Mouse (Mus musculus) hindbrain, embryonic 10.5 days (tissue): ENCODE results near the gene Fam166a. TPM values are rescaled to one million over a fixed set of nuclear protein-coding genes. Genes with fewer than 3 reads are reported as not detected.

Source experiments
- DNase-seq: peaks from one replicate; pipeline ENCODE4 v3.0.0-alpha.2; 2017; ENCODE audit warnings: low spot score
- H3K27ac ChIP-seq: fragments of 300-500 bp; sonication (generic); 2 replicates; pipeline ENCODE4 v1.5.1; 2016; ENCODE audit warnings: mild to moderate bottlenecking, moderate library complexity
- H3K27me3 ChIP-seq: fragments of 300-500 bp; sonication (generic); 2 replicates; pipeline ENCODE4 v1.6.1; 2016; ENCODE audit warnings: mild to moderate bottlenecking; ENCODE audit not compliant: poor library complexity, insufficient read depth, severe bottlenecking
- H3K36me3 ChIP-seq: fragments of 300-500 bp; sonication (generic); 2 replicates; pipeline ENCODE4 v1.6.1; 2016; ENCODE audit warnings: mild to moderate bottlenecking, moderate library complexity
- H3K4me1 ChIP-seq: fragments of 300-500 bp; sonication (generic); replicated peaks from 2 replicates; pipeline ENCODE4 v1.6.1; 2016; ENCODE audit warnings: mild to moderate bottlenecking
- H3K4me3 ChIP-seq: fragments of 300-500 bp; sonication (generic); 2 replicates; pipeline ENCODE4 v1.5.1; 2016; ENCODE audit warnings: mild to moderate bottlenecking, moderate library complexity
- H3K9me3 ChIP-seq: fragments of 300-500 bp; sonication (generic); 2 replicates; pipeline ENCODE4 v1.6.1; 2016; ENCODE audit warnings: mild to moderate bottlenecking, moderate library complexity
- WGBS: fragments of 180-500 bp; shearing (Covaris S2); methylation state at CpG from one replicate; pipeline ENCODE4 v1.1.7; 2016; 5-methylcytosine and 5-hydroxymethylcytosine counted together
- polyA plus RNA-seq: library from polyadenylated mRNA; unstranded; fragments of >200 nt; fragmentation: Nextera tagmentation; extraction: Ambion mirVana; gene quantifications from 2 replicates; pipeline ENCODE4 v1.2.1, GENCODE M21; 2016

Fam166a gene
- polyA plus RNA-seq, 1 experiment from 2014 or later = not detected

GRCm38 (mm10) chr2:25178285-25178972 lies 40.1 kb upstream of the Fam166a start:
- Histone ChIP-seq H3K27ac (peak overlapping the region; percentile 98), H3K36me3 (peaks cover 8% of the 10 kb centered on the region), H3K4me1 (peaks cover 81% of the 10 kb centered on the region), H3K9me3 (no peaks in the 10 kb centered on the region), H3K4me3 (peak overlapping the region; percentile 45), H3K27me3 (peaks cover 21% of the 10 kb centered on the region; the same call in 1 of the 2 replicates)
- 24% methylated on average over 10 of the region's 10 CpGs for WGBS
- peak; percentile 38 for DNase-seq

DNA sequence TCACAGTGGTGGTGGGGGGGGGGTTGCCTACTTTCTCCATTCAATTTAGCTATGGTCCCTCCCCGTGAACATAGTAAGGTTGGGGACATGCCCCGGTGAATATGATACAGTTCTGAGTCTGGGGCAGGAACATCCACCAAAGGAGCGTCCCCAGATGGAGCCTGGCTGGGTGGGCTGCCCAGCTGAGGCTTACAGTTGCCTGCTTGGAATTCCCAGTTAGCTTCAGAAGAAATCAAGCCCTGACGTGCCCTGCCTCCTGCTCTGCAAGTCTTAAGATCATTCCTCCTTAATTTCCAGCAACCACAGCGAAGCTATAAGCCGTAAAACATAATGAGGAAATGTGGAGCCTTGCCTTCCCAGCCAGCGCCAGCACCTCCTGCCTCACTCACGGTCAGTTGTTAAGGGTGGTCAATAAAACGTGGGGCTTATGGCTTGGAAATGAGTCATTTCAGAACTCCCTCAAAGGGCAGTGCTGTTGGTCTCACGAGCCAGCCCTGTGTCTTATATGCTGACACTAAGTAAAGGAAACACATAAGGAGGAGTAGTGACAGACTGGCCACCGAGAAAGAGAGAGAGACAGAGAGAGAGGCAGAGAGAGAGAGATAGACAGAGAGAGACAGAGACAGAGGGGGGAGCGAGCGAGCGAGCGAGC lies 38.9 kb upstream of the Fam166a start:
- peak overlapping the region; percentile 85 for H3K4me3 ChIP-seq
- WGBS = 41% methylated on average over 15 of the region's 15 CpGs
- DNase-seq = no peak
- H3K36me3 ChIP-seq = peaks cover 21% of the 10 kb centered on the region
- peak overlapping the region; percentile 98 for H3K27ac ChIP-seq
- peaks cover 84% of the 10 kb centered on the region for H3K4me1 ChIP-seq
- no peaks in the 10 kb centered on the region for H3K9me3 ChIP-seq
- H3K27me3 ChIP-seq = peaks cover 18% of the 10 kb centered on the region

- Histone ChIP-seq H3K4me1 (peaks cover 84% of the 10 kb centered on the region), H3K27ac (peak within 1 kb of the TSS; percentile 98), H3K36me3 (peaks cover 24% of the 10 kb centered on the region), H3K9me3 (no peaks in the 10 kb centered on the region), H3K4me3 (peak within 1 kb of the TSS; percentile 85), H3K27me3 (peaks cover 20% of the 10 kb centered on the region)
- peak; percentile 97 for DNase-seq
- under 1% methylated on average over 35 of the region's 35 CpGs for WGBS
These were observed 38.1 kb upstream of the Fam166a start, which contains the start of gene Nrarp for GRCm38 (mm10) chr2:25180478-25180903. TSS of gene Nrarp (plus strand) at chr2:25180758.

DNA sequence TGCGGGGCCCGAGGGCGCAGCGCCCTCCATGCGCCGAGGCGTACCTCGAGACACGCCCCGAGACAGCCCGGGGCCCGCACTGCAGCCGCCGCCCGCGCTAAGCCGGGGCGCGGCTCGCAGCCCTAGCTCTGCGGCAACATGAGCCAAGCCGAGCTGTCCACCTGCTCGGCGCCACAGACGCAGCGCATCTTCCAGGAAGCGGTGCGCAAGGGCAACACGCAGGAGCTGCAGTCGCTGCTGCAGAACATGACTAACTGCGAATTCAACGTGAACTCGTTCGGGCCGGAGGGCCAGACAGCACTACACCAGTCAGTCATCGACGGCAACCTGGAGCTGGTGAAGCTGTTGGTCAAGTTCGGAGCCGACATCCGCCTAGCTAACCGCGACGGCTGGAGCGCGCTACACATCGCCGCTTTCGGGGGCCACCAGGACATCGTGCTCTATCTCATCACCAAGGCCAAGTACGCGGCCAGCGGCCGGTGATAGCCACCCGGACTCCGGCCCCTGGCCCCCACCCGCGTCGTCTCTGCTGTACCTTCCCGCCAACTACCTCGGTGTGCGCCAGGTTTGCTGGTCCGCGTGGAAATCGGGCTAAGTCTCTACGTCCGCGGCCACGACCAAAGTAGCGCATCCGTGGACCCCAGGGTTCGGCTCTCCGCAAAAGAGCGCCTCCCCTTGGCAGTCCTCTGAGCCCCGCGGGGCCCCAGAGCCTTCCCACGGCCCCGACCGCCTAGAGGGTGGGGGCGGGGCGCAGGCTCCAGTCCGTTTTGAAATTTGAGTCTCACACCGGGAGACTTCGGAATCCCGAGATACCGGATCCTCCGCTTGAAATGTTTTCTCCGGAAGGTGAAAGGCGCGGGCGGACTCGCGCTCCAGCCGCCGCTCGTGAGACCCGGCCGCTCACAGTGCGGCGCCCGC lies 37.3 kb upstream of the Fam166a start:
- Histone ChIP-seq H3K4me3 (peak overlapping the region; percentile 85), H3K36me3 (peaks cover 24% of the 10 kb centered on the region), H3K27ac (peak overlapping the region; percentile 98), H3K4me1 (peaks cover 84% of the 10 kb centered on the region), H3K27me3 (peaks cover 20% of the 10 kb centered on the region), H3K9me3 (no peaks in the 10 kb centered on the region)
- DNase-seq = peak; percentile 75
- WGBS = under 1% methylated on average over 100 of the region's 100 CpGs

- Histone ChIP-seq H3K36me3 (peaks cover 24% of the 10 kb centered on the region), H3K4me3 (peak overlapping the region; percentile 85), H3K27ac (peak overlapping the region; percentile 98), H3K27me3 (peaks cover 17% of the 10 kb centered on the region), H3K4me1 (peaks cover 84% of the 10 kb centered on the region), H3K9me3 (no peaks in the 10 kb centered on the region)
- DNase-seq = no peak
- WGBS = under 1% methylated on average over 17 of the region's 17 CpGs
These were observed 36.6 kb upstream of the Fam166a start for GRCm38 (mm10) chr2:25181891-25182397.

DNA sequence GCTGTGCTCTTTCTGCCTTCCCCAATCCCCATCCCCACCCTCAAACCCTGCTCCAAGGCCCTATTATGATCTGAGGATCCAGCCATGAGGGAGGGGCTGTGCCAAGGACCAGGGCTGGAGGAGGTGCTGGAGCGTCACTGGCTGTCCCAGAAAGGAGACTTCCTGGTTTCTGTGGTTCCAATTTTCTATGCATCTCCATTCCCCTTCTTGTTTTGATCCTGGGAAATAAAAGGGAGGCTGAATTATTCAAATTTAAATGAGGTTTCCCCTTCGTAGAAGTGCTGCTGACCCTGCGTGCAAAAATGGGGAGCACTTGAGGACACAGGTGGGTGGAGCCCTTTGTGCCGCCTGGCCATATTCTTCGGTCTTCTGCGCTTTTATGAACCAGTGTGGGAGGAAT lies 35.9 kb upstream of the Fam166a start:
- DNase-seq = no peak
- Histone ChIP-seq H3K27me3 (peaks cover 17% of the 10 kb centered on the region), H3K27ac (peak overlapping the region; percentile 98), H3K4me1 (peaks cover 80% of the 10 kb centered on the region), H3K36me3 (peaks cover 24% of the 10 kb centered on the region), H3K4me3 (peak overlapping the region; percentile 85), H3K9me3 (no peaks in the 10 kb centered on the region)
- WGBS = 12% methylated on average over 6 of the region's 6 CpGs

DNA sequence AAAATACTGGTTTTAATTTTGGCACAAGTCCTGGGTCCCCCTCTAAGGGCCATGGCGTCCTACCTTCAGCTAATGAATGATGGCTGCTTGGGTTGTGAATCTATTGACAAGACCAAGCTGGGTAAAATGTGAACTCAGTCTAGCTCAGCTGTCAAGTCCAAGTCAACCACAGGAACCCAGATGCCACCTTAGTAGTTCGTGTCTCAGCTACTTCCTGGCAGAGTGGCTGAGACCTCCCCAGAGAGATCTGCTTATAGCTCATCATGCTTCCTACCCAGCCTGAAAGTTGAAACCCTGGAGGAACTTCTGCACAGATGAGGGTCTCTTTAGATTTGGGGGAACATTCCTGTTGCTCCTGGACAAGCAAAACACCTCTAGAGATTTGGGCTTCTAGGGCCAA lies 35.2 kb upstream of the Fam166a start:
- H3K4me1 ChIP-seq = peaks cover 73% of the 10 kb centered on the region
- no peaks in the 10 kb centered on the region for H3K9me3 ChIP-seq
- 52% methylated on average over 2 of the region's 2 CpGs for WGBS
- peak overlapping the region; percentile 98 for H3K27ac ChIP-seq
- no peak for DNase-seq
- peak overlapping the region; percentile 85 for H3K4me3 ChIP-seq
- H3K36me3 ChIP-seq = peaks cover 24% of the 10 kb centered on the region
- peaks cover 17% of the 10 kb centered on the region for H3K27me3 ChIP-seq

DNA sequence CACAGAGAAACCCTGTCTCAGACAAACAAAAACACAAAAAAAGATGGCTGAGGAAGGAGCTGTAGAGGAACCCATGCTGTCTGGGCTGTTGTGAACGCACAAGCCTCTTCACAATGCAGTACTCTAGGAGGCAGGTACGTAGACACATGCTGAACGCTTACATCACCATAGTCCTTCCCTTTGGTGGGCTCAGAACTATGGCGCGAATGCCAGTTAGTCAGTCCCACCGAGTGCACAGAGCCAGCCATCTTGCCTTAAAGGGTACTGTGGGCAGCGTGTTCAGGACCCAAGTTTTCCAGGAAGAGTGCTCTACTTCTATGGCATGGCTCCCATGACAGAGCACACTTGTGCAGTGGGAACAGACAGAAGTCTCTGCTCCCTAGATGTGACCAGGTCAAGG lies 34.0 kb upstream of the Fam166a start:
- Histone ChIP-seq H3K27me3 (peaks cover 9% of the 10 kb centered on the region), H3K4me3 (peak overlapping the region; percentile 85), H3K36me3 (peaks cover 24% of the 10 kb centered on the region), H3K4me1 (peaks cover 62% of the 10 kb centered on the region), H3K27ac (peak overlapping the region; percentile 98), H3K9me3 (no peaks in the 10 kb centered on the region)
- no peak for DNase-seq
- 95% methylated on average over 7 of the region's 7 CpGs for WGBS

- H3K9me3 ChIP-seq = no peaks in the 10 kb centered on the region
- under 1% methylated on average over 64 of the region's 64 CpGs for WGBS
- H3K4me3 ChIP-seq = peak overlapping the region; percentile 85
- peaks cover 50% of the 10 kb centered on the region for H3K4me1 ChIP-seq
- peaks cover 6% of the 10 kb centered on the region for H3K27me3 ChIP-seq
- peak; percentile 95 for DNase-seq
- H3K36me3 ChIP-seq = peaks cover 24% of the 10 kb centered on the region
- peak overlapping the region; percentile 98 for H3K27ac ChIP-seq
These were observed 32.6 kb upstream of the Fam166a start for GRCm38 (mm10) chr2:25185625-25186574.

- H3K36me3 ChIP-seq = peaks cover 24% of the 10 kb centered on the region
- peaks cover 6% of the 10 kb centered on the region for H3K27me3 ChIP-seq
- H3K27ac ChIP-seq = peak overlapping the region; percentile 98
- 34% methylated on average over 5 of the region's 5 CpGs for WGBS
- H3K9me3 ChIP-seq = no peaks in the 10 kb centered on the region
- peak overlapping the region; percentile 85 for H3K4me3 ChIP-seq
- DNase-seq = no peak
- peaks cover 49% of the 10 kb centered on the region for H3K4me1 ChIP-seq
These were observed 32.0 kb upstream of the Fam166a start for GRCm38 (mm10) chr2:25186575-25186930.

DNA sequence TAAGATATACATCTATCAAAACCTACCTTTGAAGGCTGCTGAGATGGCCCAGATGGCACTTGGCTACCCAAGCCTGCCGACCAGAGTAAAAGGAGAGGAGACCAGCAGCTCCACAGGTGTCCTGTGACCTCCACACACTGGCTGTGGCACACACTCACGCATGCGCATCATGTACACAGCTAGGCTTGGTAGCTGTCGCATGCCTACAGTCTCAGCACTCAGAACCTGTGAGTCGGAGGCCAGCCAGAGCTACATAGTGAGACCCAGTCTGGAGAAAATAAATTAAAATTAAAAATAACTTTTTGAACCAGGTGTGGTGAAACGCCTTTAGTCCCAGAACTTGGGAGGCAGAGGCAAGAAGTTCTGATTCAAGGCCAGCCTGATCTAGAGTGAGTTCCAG lies 30.7 kb upstream of the Fam166a start:
- Histone ChIP-seq H3K9me3 (no peaks in the 10 kb centered on the region), H3K4me3 (no peak overlapping the region), H3K27ac (no peak overlapping the region), H3K4me1 (peaks cover 44% of the 10 kb centered on the region), H3K27me3 (peaks cover 6% of the 10 kb centered on the region), H3K36me3 (peaks cover 20% of the 10 kb centered on the region)
- 81% methylated on average over 6 of the region's 6 CpGs for WGBS
- DNase-seq = no peak
